Mouse (Mus musculus) kidney, adult 2 months (tissue): Measurements from ENCODE around the gene Arhgef11.

Source experiments
- CTCF ChIP-seq: fragments of 200-500 bp; conservative IDR thresholded peaks from 2 replicates; pipeline ENCODE4 v1.5.1; 2011; ENCODE audit warnings: low read depth, mild to moderate bottlenecking, control low read depth, low read length, moderate library complexity, mixed read lengths; ENCODE audit not compliant: insufficient read depth, insufficient read length
- POLR2A ChIP-seq: fragments of 200-500 bp; IDR thresholded peaks from one replicate; pipeline ENCODE4 v1.6.1; 2011; ENCODE audit warnings: low read depth, low read length, control low read depth

DNA sequence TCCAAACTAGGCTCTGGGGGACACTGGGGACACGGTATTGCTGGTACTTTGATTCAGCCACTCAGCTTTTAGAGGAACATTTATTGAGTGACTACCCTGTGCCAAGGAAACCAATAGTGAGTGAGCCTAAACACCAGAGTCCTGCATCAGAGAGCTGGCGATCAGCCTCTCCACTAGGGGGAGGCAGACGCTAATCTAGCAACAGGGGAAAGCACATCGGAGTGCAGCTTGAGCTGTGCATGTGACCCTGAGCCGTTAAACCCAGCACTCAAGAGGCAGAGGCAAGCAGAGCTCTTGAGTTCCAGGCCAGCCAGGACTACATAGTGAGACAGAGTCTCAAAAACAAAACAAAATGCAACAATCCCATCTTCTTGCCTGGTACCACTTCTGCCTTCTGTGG, 131.7 kb downstream of the Arhgef11 start:
- TF ChIP-seq POLR2A (no peak), CTCF (peak; percentile 92)
